Mouse (Mus musculus) layer of hippocampus, postnatal 36 days (tissue): ENCODE measurements at regions not wholly inside any gene's neighbourhood (a gene's known extent, or its start where the extent isn't known, plus 50 kb on each side); places are given as distances from the start of the nearest gene placed in this dataset.

Source experiments
- DNase-seq, 2 experiments: peaks; one replicate each; pipeline ENCODE4 v3.0.0; 2022

DNA sequence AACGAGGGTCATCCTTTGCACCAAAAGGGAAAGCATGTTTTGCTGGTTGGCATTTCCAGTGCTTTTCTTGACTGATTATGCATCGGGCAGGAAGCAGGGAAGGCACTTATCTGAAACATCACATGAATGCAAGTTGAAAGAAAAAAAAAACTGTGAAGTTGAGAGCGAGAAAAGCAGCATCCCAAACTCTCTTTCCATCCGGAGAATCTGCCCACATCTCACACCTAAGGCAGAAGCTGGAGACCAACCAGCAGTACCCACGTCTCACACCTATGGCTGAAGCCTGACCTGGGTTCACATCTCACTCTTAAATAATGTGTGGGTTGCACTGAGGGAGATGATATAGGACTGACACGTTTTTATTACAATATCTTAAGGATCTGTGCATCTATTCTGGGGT lies 143.3 kb downstream of the Ackr3 start:
- no peak for DNase-seq

DNA sequence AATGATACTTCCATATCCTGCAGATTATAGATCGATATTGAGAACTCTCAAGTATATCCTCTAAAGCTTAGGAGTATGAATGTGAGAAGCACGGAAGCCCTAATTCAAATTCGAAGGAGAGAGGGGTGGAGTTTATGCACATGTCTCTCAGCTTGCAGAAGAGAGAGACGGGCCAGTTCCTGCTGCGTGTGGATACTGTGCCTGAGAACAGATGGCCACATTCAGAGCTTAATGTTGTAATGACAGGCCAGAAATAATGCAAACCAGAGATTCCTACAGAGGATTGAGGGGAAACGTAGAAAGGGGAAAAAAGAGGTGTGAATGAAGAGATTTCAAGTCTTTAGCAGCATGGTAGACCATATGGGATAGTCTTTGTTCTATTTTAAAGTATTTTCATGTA lies 145.8 kb downstream of the Ackr3 start:
- DNase-seq, result peak in 1 of 2 experiments; percentile 20

DNA sequence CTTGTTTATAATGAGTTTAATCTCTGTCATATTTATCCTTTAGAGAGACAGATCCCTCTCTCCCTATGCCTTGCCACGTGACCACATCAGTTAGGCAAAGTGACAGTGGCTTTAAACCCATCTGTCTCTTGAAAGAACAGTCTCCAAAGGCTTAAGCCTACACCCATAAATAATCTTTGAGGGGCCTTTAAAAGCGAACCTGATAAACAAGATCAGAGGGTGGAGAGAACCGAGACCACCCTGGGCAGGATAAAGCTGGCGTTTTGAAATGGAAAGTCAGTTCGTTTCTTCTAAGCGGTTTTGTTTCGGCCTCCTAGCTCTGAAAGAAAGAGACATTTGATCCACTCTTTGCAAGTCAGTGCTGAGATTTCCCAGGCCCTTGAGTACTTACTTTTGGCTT lies 149.5 kb downstream of the Ackr3 start:
- no peak for DNase-seq

DNA sequence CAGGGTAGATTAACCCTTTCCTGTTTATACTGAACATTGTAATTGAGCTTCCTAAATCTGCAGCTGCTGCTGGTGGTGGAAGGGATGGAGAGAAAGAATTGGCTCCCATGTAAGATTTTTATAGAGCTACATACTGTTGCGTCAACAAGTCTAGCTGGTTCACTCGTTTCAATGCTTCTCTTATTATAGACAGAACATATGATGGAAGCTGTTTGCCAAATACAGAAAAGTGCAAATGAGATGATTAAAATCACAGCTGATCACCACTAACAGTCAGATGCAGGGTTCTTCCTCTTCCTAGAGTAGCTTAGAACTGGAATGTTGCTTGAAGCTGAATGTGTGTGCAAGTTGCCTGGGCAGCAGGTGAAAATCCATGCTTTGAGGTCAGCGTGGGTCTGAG lies 152.8 kb downstream of the Ackr3 start:
- no peak for DNase-seq

DNA sequence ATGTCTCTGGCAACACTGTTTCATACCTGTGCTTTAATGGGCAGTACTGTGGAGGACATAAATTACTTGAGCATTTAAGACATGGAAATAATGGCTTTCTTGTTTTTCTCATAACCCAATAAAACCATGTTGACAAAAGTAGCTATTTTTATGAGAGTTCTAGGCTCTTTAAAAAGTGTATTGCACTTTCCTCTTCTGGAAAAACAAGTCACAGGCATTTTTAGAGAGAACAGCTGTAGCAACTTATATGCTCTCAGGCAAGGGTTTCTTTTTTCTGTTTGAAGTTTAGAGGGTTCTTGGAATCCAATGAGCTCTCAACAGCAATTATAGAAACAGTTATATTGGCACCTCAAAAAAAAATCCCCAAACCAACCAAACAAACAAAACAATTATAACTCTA lies 153.6 kb downstream of the Ackr3 start:
- no peak for DNase-seq

DNA sequence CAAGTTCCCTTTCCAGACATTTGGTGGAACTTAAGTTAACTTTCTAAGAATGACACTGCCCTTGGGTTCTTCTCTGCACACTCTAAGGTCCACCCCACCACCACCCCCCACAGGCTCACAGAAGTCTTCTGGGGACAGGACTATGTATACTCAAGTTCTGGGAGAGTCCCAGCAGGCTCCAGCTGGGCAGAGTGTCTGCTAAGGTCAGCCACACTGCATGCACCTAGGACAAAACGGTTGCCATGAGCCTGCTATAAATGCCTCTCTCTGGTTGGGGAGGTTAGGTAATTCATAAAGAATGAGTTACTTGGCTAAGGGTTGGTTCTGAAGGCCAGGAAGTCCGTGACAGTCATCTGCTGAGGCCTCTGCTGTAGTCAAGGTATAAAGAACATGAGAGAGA lies 155.2 kb downstream of the Ackr3 start:
- DNase-seq, result no peak

DNA sequence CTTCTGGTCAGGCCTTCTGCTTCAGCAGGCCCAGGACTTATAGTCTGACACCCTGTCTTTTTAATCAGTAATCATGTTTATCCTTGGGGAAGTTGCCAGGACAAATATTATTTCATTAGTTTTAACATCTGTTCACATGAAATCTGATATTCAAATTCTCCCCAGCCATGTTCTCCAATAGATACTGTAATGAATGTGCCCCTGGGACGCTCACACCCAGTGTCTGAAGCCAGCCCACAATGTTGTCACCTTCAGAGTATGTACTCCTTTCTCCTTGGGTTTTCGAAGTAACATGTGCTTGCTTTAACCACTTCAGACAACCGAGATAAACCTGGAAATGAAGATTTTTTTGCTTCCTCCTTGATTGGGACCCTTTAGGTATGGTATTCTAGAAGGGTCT lies 156.3 kb downstream of the Ackr3 start:
- no peak for DNase-seq

DNA sequence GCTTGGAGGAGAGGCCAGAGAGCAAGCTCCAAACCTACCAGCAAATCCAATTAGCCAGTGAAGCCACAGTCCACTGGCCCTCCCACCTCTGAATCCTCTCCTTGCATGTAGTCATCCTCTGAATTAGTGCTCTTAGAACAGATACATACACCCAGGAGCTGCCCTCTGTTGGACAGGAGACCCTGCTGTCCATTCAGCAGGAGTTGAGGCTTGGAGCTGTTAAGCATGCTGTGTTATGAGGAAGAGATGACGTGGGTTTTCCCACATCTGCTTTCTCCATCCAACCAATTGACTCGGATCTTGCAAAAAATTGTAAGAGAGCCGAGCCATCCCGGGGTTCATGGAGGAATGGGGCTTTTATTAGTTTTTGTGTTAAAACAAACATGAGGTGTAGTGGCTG lies 160.7 kb downstream of the Ackr3 start:
- no peak for DNase-seq

DNA sequence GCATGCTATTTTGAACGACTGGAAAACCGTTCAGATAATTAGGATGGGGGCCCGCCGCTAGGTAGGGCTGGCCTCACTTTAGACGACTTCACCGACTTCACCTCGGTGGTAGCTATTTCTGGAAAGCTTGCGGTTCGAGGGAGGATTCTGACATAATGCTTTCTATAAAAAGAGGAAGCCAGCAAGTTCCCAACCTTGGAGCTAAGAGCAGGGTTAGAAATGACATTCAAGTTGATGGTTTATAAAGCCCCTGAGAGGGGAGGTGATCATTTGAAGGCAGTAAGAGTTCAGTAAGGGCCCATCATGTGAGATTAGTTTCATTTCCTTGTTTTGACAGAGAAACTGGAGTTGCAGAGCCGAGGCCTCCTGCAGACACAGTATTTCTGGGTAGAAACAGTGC lies 164.8 kb downstream of the Ackr3 start:
- DNase-seq, result no peak

DNA sequence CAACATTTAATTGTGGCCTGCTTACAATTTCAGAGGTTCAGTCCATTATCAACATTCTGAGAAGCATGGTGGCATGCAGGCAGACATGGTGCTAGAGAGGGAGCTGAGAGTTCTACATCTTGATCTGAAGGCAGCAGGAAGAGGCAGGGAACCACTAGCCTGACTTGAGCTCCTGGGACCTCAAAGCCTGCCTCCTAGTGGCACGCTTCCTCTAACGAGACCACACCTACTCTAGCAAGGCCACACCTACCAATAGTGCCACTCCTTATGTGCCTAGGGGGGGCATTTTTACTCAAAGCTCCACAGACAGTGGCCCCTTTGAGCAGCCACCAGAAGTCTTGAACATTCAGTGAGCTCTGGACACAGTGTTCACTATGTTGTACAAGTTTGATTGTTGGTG lies 165.5 kb downstream of the Ackr3 start:
- DNase-seq, result no peak

DNA sequence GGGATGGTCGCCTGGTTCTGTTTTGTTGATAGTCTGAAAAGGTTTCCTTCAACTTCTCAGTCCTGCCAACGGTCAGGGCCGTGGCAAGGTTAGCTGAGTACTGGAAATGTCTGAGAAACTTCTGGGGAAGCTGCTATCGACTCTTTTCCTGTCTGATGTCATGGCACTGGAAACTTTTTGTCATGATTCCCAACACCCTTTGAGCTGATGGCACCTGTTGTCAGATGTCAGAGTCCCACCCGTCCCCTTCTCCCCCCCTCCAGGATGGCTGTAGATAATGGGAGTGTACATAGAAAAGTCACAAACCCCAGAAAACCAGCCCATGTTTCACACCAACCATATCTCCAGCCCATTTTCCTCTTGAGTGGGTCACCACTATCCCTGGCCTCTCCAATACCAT lies 167.0 kb downstream of the Ackr3 start:
- DNase-seq, result no peak

DNA sequence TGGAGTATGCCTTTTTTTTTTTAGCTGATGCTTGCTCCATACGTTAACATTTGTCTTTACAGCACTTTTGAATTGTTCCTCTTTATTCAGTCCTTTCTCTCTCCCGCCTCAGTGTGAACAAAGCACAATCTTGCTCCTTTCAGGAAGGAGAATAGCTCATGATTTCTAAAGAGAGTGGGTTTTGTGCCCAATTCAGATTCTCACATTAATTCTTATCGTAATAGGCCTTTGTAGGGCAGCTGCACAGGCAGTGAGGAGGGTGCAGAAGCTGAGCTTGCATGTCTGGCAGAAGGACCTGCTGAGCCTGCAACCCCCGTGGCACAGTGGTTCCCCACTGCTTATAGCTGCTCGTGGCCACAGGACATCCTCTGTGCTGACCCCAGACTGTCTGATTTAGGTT lies 169.2 kb downstream of the Ackr3 start:
- no peak for DNase-seq

DNA sequence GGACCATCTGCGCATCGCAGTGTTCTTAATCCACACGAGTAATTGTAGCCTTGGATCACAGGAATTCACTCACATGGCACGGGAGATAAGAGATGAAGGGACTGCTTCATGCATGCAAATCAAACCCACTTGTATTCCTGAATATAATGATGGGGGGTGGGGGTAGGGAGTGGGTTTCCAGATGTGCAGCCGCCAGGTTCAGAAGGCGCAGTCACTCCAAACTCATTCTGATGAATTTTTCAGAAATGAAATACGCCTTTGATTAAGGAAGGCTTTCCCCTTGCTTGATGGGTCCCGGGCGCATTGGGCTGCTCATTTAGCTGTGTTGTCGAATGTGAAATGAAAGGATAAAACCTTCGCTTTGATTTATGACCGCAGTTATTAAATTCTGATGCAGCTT lies 170.7 kb downstream of the Ackr3 start:
- no peak for DNase-seq

DNA sequence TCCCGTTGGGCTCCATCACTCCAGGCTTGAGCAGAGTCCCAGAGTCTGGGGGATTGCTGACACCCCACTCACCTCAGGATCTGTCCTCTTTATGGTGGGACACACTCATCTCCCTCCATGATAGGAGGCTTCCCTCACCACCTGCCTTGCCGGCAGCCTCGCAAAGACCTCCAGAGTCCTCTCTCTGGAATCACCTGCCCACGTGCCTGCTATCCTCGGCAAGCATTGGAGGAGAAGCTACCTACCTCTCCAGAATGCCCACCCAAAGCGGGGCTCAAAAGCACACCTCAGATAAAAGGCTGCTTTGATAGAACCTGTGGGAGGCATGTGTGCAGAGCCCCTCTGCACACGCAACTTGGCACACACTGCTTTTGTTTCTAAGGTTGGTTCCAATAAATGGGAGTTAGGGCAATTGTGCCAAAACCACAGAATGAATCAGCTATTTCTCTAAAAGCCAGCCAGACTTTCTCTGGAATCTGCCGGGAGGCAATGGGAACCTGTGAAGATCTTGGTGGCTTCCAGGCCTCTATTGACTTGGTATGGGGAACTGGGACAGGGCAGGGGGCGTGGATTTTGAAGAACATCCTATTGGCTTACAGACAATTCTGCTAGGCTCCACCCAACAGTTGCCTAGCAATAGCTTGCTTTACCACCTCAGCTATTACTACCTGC lies 176.4 kb downstream of the Ackr3 start:
- DNase-seq, result no peak

DNA sequence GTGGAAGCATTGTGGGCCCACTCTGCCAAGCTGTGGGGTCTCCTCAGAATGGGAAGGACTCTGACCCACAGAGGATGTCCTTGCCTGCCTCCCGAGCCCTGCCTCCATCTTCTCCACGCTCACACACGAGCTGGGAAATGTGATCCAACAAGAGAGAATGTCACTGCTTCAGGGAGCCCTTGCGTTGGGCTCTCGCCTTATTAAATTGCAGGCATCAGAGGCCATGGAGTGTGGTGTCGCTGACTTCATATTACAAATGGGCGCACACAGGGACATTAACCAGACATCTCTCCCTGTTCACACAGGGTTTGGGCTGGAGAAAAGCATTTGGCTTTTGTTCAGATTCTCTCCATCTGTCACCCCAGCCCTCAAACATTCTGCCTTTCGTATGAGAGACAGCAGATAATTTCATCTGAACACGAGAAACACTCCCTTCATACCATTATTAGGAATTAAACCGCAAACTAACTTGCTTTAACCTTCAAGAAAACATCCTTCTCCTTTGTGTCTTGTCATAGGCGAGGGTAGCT lies 179.2 kb downstream of the Ackr3 start:
- DNase-seq, result peak in 1 of 2 experiments; percentile 58

DNA sequence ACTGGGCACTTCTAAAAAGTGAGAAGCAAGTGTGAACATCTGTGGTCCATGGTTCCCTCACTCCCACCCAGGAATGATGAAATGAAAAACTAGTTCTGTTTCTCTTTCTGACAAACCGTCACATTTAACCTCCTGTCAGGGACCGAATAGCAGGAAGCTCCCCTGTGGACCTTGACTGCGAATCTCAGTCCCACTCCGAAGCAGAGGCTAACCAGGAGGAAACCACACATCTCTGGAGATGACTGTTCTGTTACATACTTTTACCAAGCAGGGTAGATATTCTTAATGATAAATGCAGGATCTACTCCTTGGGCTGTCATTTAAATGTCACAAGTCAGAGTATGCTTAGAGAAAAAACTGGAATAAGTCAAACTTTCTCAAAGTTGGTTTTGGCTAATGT lies 181.2 kb downstream of the Ackr3 start:
- DNase-seq, result no peak

DNA sequence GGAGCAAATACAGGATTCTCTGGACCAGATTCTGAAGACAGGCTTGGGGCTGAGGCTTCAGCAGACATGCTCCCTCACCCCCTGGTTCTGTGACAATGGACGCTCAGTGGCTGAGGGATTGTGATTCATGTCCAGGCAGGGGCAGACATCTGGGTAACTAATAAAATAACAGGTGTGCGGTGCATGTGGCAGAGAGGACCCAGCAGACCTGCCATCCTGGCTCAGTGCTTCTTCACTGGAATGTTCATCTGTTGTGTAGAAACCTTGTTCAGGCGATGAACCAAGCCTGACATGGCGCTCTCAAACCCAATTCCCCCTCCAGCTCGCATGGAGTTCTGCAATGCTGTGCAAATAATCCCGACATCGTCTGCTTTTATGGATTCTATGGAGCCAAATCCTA lies 183.0 kb downstream of the Ackr3 start:
- DNase-seq, result no peak

DNA sequence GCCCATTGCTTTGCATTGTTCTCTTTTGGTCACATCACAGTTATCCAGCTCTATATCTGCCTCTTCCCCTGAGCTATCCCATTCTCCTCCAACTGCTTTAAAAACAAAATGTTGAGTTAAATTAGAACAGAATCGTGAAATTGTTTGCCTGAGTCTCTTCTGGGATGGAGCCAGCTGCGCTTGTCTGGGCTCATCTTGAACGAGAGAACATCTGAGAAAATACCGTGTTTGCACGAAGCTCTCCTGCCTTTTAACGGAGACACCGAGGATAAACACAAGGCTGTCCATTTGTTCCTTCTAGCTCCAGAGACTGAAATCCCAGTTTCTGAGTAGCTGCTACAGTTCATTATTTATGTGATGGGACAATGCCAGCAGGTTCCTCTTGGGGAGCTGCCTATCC lies 186.6 kb downstream of the Ackr3 start:
- no peak for DNase-seq

DNA sequence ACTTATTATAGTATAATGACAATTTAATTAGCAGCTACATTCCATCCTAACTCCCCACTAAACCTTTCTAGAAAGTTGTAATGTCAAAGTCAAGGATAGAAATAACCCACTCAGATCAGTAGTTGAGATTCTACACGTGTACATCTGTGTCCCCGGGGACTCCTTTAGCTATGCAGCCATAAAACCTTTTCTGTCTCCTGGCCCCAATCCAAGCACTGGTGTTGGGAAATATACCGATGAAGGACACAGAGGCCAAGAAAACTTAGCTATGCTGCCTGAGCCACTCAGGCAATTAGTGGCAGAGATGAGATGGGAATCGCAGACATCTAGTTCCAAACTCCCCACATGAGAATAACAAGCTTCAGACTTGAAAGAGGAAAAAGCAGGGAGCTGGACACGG lies 190.1 kb downstream of the Ackr3 start:
- no peak for DNase-seq

DNA sequence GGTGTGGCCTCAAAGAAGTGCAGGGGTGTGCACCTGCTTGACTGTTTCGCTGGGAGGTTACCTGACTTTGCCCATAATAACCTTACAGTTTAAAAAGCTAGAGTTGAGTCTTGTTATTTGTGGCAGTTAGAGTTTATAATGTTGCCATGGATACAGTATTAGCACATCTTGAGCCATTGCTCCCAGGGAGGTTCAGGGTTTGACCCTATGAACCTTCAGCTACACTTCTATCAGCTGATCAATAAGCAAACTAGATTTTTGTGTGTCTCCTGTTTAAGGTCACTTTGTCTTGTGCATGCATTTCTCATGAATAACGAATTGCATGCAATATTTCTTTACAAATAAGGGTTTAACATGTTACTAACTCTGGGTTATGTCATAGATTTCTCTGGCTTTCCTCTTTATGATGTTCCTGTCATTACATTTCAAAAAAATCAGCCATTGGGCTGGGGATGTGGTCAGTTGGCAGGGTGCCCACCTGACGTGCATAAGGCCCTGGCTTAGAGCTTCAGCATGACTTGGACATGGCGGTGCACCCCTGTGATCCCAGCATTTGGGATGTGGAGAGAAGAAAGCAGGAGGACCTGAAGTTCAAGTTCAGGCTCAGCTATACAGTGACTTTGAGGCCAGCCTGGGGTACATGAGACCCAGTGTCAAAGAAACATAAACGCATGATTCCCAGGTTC lies 191.7 kb downstream of the Ackr3 start:
- no peak for DNase-seq

DNA sequence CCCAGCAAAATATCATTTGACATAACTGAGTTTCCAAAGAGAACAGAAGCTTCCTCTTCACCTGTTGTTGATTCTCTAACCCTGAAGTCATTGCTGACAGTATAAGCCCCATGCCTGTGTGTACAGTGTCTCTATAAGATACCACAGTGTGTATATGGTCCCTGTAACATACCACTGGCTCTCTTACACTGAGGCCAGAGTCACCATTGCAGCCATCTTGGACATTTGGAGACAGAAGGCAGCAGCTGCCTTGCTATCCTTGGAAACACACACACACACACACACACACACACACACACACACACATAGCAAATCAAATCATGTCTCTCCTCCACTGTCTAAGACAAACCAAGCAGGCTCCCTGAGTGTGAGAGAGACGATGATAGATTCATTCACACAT lies 192.9 kb downstream of the Ackr3 start:
- DNase-seq, result no peak

DNA sequence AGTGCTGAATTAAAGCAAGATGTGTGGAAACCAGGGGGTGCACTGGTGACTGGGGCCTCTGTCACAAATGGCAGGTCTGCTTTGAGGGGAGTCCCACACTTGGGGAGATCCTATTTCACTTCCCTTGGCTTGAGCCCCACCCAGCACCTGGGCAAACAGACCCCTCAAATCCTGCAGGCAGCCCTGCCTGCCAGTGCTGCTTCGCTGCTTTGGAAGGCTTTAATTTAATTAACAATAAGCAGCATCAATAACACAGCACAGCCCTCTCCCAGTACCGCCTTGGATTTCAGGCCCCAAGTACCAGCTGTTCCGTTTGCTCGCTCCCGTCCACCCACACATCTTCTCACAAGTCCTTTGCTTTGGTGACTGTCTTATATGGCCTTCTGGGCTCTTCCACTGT lies 193.6 kb downstream of the Ackr3 start:
- no peak for DNase-seq

DNA sequence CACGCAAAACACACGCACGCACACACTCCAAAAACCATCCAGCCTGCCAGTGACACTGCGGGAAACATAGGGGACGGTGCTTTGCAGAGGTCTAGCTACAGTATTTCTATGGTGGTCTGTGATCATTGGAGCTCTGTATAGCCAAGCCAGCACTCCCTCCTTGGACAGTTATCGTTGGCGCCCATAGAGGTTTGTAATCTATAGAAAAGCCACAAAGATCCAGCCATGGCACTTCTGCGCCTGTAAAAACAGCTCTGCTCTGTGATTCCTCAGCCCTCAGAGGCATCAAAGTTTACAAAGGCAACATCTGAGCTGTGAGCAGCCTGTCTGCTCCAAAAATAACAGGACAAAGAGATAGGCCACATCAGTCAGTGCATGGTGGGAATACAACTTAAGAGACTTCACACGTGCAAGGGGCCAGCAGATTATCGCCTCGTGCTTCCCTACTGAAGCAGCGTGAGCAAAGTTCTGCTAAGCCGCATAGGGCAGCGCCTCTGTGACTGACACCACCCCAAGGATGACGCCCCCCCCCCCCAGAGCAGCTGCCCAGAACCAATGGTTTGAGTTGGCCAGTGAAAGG lies 194.7 kb downstream of the Ackr3 start:
- DNase-seq, result no peak

DNA sequence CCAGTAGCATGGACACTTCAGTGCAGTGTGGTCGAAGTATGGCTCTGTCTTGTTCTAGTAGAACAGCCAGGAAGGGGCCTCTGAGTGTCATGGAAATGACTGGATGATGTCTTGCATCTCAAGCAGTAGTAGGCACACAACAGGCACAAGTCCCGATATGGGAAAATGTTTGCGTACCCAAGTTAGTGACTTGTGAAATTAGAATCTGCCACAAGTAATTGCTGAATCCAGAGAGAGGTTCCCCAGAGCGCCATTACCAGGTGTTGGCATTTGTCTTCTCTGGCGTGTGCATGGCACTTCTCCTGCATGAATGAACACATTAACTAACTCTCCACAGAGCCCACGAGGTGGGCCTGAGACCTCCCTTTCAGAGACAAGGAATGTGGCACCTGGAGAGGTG lies 199.3 kb downstream of the Ackr3 start:
- DNase-seq, result no peak
